Mouse (Mus musculus) thymus, postnatal 4 days (tissue): Measurements from ENCODE around the gene Polg2.

Experiments
- DNase-seq: peaks from one replicate; pipeline ENCODE4 v3.0.0; 2021

Polg2 gene

GRCm38 (mm10) chr11:106723611-106724125, 55.7 kb downstream of the Polg2 start:
- peak; percentile 41 for DNase-seq

GRCm38 (mm10) chr11:106722831-106723361, 56.4 kb downstream of the Polg2 start:
- DNase-seq: no peak

DNA sequence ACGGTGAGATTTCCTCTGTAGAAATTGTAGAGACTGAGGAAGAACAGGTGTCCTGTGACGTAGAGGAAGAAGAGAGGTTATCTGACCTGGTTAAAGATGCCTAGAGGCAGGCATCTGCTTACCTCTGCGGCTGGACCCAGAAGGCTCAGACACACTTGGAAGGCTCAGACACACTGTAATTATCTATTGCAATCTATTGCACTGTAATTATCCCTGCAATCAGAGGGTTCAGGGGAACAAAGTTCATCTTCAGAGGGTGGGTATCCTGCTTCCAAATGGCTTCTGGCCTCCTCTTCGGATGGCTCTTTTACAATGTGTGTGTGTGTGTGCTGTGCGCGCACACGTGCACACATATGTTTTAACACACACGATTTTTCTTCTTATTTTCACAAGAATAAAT, 59.0 kb downstream of the Polg2 start:
- DNase-seq: no peak
